8 mouse cellular contexts compared by ENCODE assay signal in the genomic region with DNA sequence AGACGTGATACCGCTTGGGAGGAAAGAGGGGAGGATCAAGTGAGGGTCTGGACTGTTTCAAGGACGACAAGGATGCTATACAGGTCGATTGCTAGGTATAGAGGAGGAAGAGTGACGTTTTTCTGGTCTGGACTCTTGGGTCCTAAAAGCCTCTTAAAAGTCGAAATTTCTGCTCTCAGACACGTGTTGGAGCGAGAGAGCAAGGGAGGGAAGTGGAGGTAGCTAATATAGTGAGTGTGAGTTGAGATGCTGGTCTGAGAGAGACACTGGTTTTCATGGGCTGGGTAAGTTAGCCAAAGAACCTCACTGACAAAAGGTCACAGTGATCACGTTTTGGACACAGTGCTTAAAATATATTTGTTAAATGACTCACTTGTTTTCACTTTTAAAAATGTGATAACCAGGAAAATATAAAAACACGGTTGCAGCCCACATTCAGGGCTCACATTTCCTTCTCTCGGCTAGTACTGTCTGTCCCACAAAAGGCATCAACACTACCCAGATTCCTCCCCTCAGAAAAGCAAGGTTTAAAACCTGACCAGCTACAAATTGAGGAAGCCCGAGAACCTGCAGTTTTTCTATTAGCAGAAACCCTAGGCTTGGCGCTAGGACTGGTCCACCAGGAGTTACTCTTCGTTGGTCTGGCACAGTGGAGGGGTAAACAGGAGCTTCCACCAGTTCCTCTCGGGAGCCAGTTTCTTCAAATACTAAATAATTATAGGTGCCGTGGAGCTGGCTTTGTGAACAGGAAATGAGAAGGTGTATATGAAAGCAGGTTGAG. TPM values are rescaled to one million over a fixed set of nuclear protein-coding genes. Genes with fewer than 3 reads are reported as not detected.
DNase-seq lines count a peak whose midpoint lies in the region; ATAC-seq and TF ChIP-seq lines count a peak whose summit lies in the region.

No protein-coding gene starts in this region.

- no peaks in the 10 kb centered on the region for H3K27me3 ChIP-seq in kidney, postnatal 0 days (ENCODE audit: insufficient read depth, low read length)
- no peaks in the 10 kb centered on the region for H3K27me3 ChIP-seq in embryonic facial prominence, embryonic 11.5 days (ENCODE audit: control insufficient read depth, insufficient read depth, low read length)
- no peaks in the 10 kb centered on the region for H3K27me3 ChIP-seq in intestine, embryonic 16.5 days (replicated peaks; ENCODE audit: control insufficient read depth, insufficient read depth, low read length)
- H3K27me3 ChIP-seq in neural tube, embryonic 14.5 days (ENCODE audit: control insufficient read depth, insufficient read depth, low read length), result no peaks in the 10 kb centered on the region

- peak overlapping the region; percentile 94 for H3K4me2 ChIP-seq in kidney, postnatal 0 days (ENCODE audit: low read length)
- H3K4me2 ChIP-seq in embryonic facial prominence, embryonic 11.5 days (ENCODE audit: low read depth, low read length), result peak overlapping the region; percentile 80
- H3K4me2 ChIP-seq in intestine, embryonic 16.5 days (ENCODE audit: low read depth, low read length), result peak overlapping the region; percentile 85; the same call in 1 of the 2 replicates
- peak overlapping the region; percentile 61 for H3K4me2 ChIP-seq in neural tube, embryonic 14.5 days (ENCODE audit: low read depth, low read length)

- H3K9ac ChIP-seq in kidney, postnatal 0 days (ENCODE audit: low read depth, low read length), result peak overlapping the region; percentile 78; the same call in 1 of the 2 replicates
- H3K9ac ChIP-seq in embryonic facial prominence, embryonic 11.5 days (replicated peaks; ENCODE audit: low read length), result peak overlapping the region; percentile 67
- 0 out of 2 replicates have a peak overlapping the region, but pooled peaks have one; percentile 78 for H3K9ac ChIP-seq in intestine, embryonic 16.5 days (ENCODE audit: low read depth, low read length)
- peak overlapping the region; percentile 93; the same call in 1 of the 2 replicates for H3K9ac ChIP-seq in neural tube, embryonic 14.5 days (replicated peaks; ENCODE audit: low read depth, low read length)

- peaks cover 14% of the 10 kb centered on the region for H3K4me1 ChIP-seq in kidney, postnatal 0 days (replicated peaks; ENCODE audit: insufficient read depth, low read length)
- H3K4me1 ChIP-seq in embryonic facial prominence, embryonic 11.5 days (ENCODE audit: control insufficient read depth, insufficient read depth, low read length), result no peaks in the 10 kb centered on the region
- peaks cover 4% of the 10 kb centered on the region; the same call in 1 of the 2 replicates for H3K4me1 ChIP-seq in intestine, embryonic 16.5 days (ENCODE audit: control insufficient read depth, insufficient read depth, low read length)
- peaks cover 17% of the 10 kb centered on the region for H3K4me1 ChIP-seq in neural tube, embryonic 14.5 days (ENCODE audit: control insufficient read depth, insufficient read depth, low read length)

- TF ChIP-seq CTCF in kidney, postnatal 0 days (IDR thresholded peaks at IDR 0.05; ENCODE audit: low read depth), result no peak

- 39% methylated on average over 16 of the region's 16 CpGs for WGBS in kidney, postnatal 0 days
- WGBS in embryonic facial prominence, embryonic 11.5 days, result 38% methylated on average over 16 of the region's 16 CpGs
- 41% methylated on average over 16 of the region's 16 CpGs for WGBS in intestine, embryonic 16.5 days
- WGBS in neural tube, embryonic 14.5 days, result 44% methylated on average over 16 of the region's 16 CpGs

- no peak for ATAC-seq in kidney, postnatal 0 days (replicated peaks; ENCODE audit: low FRiP score, low read depth)
- ATAC-seq in embryonic facial prominence, embryonic 11.5 days (replicated peaks; ENCODE audit: insufficient number of reproducible peaks, low FRiP score, low TSS enrichment, low read depth), result peak; percentile 19; the same call in 1 of the 2 replicates
- 0 out of 2 replicates have a peak, but pooled peaks have one; percentile 4 for ATAC-seq in intestine, embryonic 16.5 days
- ATAC-seq in neural tube, embryonic 14.5 days (ENCODE audit: low read depth), result peak; percentile 1; the same call in 1 of the 2 replicates

- H3K36me3 ChIP-seq in kidney, postnatal 0 days (ENCODE audit: insufficient read depth, low read length), result no peaks in the 10 kb centered on the region
- no peaks in the 10 kb centered on the region for H3K36me3 ChIP-seq in embryonic facial prominence, embryonic 11.5 days (replicated peaks; ENCODE audit: control insufficient read depth, insufficient read depth, low read depth, low read length)
- no peaks in the 10 kb centered on the region for H3K36me3 ChIP-seq in intestine, embryonic 16.5 days (ENCODE audit: control insufficient read depth, insufficient read depth, low read length)
- H3K36me3 ChIP-seq in neural tube, embryonic 14.5 days (ENCODE audit: control insufficient read depth, insufficient read depth, low read length), result peaks cover 14% of the 10 kb centered on the region

- H3K9me3 ChIP-seq in kidney, postnatal 0 days (replicated peaks; ENCODE audit: low read length), result no peaks in the 10 kb centered on the region
- H3K9me3 ChIP-seq in embryonic facial prominence, embryonic 11.5 days (replicated peaks; ENCODE audit: control insufficient read depth, low read length), result no peaks in the 10 kb centered on the region
- H3K9me3 ChIP-seq in intestine, embryonic 16.5 days (ENCODE audit: control insufficient read depth, low read length), result no peaks in the 10 kb centered on the region
- H3K9me3 ChIP-seq in neural tube, embryonic 14.5 days (ENCODE audit: control insufficient read depth, low read length), result no peaks in the 10 kb centered on the region

- H3K4me3 ChIP-seq in kidney, postnatal 0 days (replicated peaks; ENCODE audit: low read depth, low read length), result peak overlapping the region; percentile 82; the same call in 1 of the 2 replicates
- H3K4me3 ChIP-seq in embryonic facial prominence, embryonic 11.5 days (ENCODE audit: low read depth, low read length), result peak overlapping the region; percentile 50; the same call in 1 of the 2 replicates
- no peak overlapping the region for H3K4me3 ChIP-seq in intestine, embryonic 16.5 days (ENCODE audit: low read length)
- H3K4me3 ChIP-seq in neural tube, embryonic 14.5 days (ENCODE audit: low read depth, low read length), result peak overlapping the region; percentile 84

- no peak for DNase-seq in kidney, postnatal 0 days (ENCODE audit: low spot score)
- DNase-seq in kidney, adult 18-20 months, result no peak
- no peak for DNase-seq in embryonic facial prominence, embryonic 11.5 days (ENCODE audit: low spot score)
- DNase-seq in cerebellum, adult 11 months, result no peak
- no peak for DNase-seq in cerebellum, postnatal 36 days
- DNase-seq in cerebellum, adult 11-12 months, result no peak

- H3K27ac ChIP-seq in kidney, postnatal 0 days, result no peak overlapping the region
- no peak overlapping the region for H3K27ac ChIP-seq in embryonic facial prominence, embryonic 11.5 days (replicated peaks; ENCODE audit: low read depth, low read length)
- no peak overlapping the region for H3K27ac ChIP-seq in intestine, embryonic 16.5 days (ENCODE audit: low read length)
- peak overlapping the region; percentile 94; the same call in 1 of the 2 replicates for H3K27ac ChIP-seq in neural tube, embryonic 14.5 days (ENCODE audit: low read depth, low read length)

RNA-seq across cellular contexts. Expression of a gene that starts 0.9 kb away (rescaled TPM):
- polyA plus RNA-seq in kidney, postnatal 0 days (2015; fragmentation: Nextera tagmentation; extraction: Ambion mirVana), result 169 and 170 TPM in 2 replicates
- 115 and 146 TPM in 2 replicates for polyA plus RNA-seq in embryonic facial prominence, embryonic 11.5 days (2014; fragmentation: Nextera tagmentation; extraction: Ambion mirVana)
- polyA plus RNA-seq in intestine, embryonic 16.5 days (2015; fragmentation: Nextera tagmentation; extraction: Ambion mirVana), result 149 and 162 TPM in 2 replicates
- polyA plus RNA-seq in neural tube, embryonic 14.5 days (2014; fragmentation: Nextera tagmentation; extraction: Ambion mirVana), result 2,423 and 2,884 TPM in 2 replicates

RNA-seq across cellular contexts. Expression of a gene that starts 41.3 kb away (rescaled TPM):
- polyA plus RNA-seq in kidney, postnatal 0 days (2015; fragmentation: Nextera tagmentation; extraction: Ambion mirVana), result 168 and 174 TPM in 2 replicates
- polyA plus RNA-seq in embryonic facial prominence, embryonic 11.5 days (2014; fragmentation: Nextera tagmentation; extraction: Ambion mirVana), result 36.9 and 42.8 TPM in 2 replicates
- polyA plus RNA-seq in intestine, embryonic 16.5 days (2015; fragmentation: Nextera tagmentation; extraction: Ambion mirVana), result 74.7 and 86.3 TPM in 2 replicates
- 41.3 and 41.6 TPM in 2 replicates for polyA plus RNA-seq in neural tube, embryonic 14.5 days (2014; fragmentation: Nextera tagmentation; extraction: Ambion mirVana)

RNA-seq across cellular contexts. Expression of a gene that starts 51.6 kb away (rescaled TPM):
- polyA plus RNA-seq in kidney, postnatal 0 days (2015; fragmentation: Nextera tagmentation; extraction: Ambion mirVana), result 24.8 and 28.0 TPM in 2 replicates
- 77.6 and 88.3 TPM in 2 replicates for polyA plus RNA-seq in embryonic facial prominence, embryonic 11.5 days (2014; fragmentation: Nextera tagmentation; extraction: Ambion mirVana)
- 30.4 and 36.0 TPM in 2 replicates for polyA plus RNA-seq in intestine, embryonic 16.5 days (2015; fragmentation: Nextera tagmentation; extraction: Ambion mirVana)
- 629 and 667 TPM in 2 replicates for polyA plus RNA-seq in neural tube, embryonic 14.5 days (2014; fragmentation: Nextera tagmentation; extraction: Ambion mirVana)

Comparison
In these comparisons a context has a peak if more than half of its experiments do, and no peak if none do; other contexts are left out.
1. RNA of a gene that starts 0.9 kb away (polyA plus RNA-seq): 2,423 to 2,884 TPM in neural tube, embryonic 14.5 days; 169 to 170 TPM in kidney, postnatal 0 days, 149 to 162 TPM in intestine, embryonic 16.5 days and 115 to 146 TPM in embryonic facial prominence, embryonic 11.5 days; every median in the first group is over 10 times any median in the second.
2. Peak in every context shown above with its lines, with median percentiles within 50 percentile points of each other: H3K4me2 ChIP-seq and H3K9ac ChIP-seq.